Mouse (Mus musculus) hindbrain, postnatal 0 days (tissue): ENCODE results near the gene Shpk. TPM values are rescaled to one million over a fixed set of nuclear protein-coding genes. Genes with fewer than 3 reads are reported as not detected.

Experiments
- ATAC-seq: fragments of 200-750 bp; cut with Nextera tagmentation; 2 replicates; pipeline ENCODE4 v1.8.0; 2017; ENCODE audit warnings: mild to moderate bottlenecking, moderate TSS enrichment, moderate library complexity
- DNase-seq: peaks from one replicate; pipeline ENCODE4 v3.0.0-alpha.2; 2015; ENCODE audit warnings: low spot score
- H3K27ac ChIP-seq: fragments of 300-500 bp; sonication (generic); 2 replicates; pipeline ENCODE4 v1.5.1; 2014; ENCODE audit warnings: mild to moderate bottlenecking
- H3K27me3 ChIP-seq: fragments of 300-500 bp; sonication (generic); 2 replicates; pipeline ENCODE4 v1.6.1; 2014; ENCODE audit warnings: low read length, mixed read lengths; ENCODE audit not compliant: insufficient read depth
- H3K36me3 ChIP-seq: fragments of 300-500 bp; sonication (generic); 2 replicates; pipeline ENCODE4 v1.6.1; 2014; ENCODE audit warnings: low read length, mixed read lengths; ENCODE audit not compliant: insufficient read depth
- H3K4me1 ChIP-seq: fragments of 300-500 bp; sonication (generic); 2 replicates; pipeline ENCODE4 v1.6.1; 2014; ENCODE audit warnings: antibody characterized with exemption, low read length, mixed read lengths; ENCODE audit not compliant: insufficient read depth
- H3K4me2 ChIP-seq: fragments of 300-500 bp; sonication (generic); 2 replicates; pipeline ENCODE4 v1.6.1; 2014; ENCODE audit warnings: low read depth, mild to moderate bottlenecking, low read length, moderate library complexity, mixed read lengths
- H3K4me3 ChIP-seq: fragments of 300-500 bp; sonication (generic); 2 replicates; pipeline ENCODE4 v1.5.1; 2014; ENCODE audit warnings: low read length
- H3K9ac ChIP-seq: fragments of 300-500 bp; sonication (generic); replicated peaks from 2 replicates; pipeline ENCODE4 v1.6.1; 2014; ENCODE audit warnings: mild to moderate bottlenecking, low read length, moderate library complexity, mixed read lengths
- H3K9me3 ChIP-seq: fragments of 300-500 bp; sonication (generic); 2 replicates; pipeline ENCODE4 v1.6.1; 2016; ENCODE audit warnings: low read length, mixed read lengths
- CTCF ChIP-seq: IDR thresholded peaks from 2 replicates; pipeline ENCODE4 v1.5.1; 2016; ENCODE audit warnings: antibody characterized with exemption, control low read depth, low read depth
- WGBS: fragments of 180-500 bp; shearing (Covaris S2); extraction: QIAGEN DNeasy Blood & Tissue Kit; methylation state at CpG from one replicate; pipeline ENCODE4 v1.1.7; 2014; 5-methylcytosine and 5-hydroxymethylcytosine counted together
- polyA plus RNA-seq: library from polyadenylated mRNA; unstranded; fragments of >200 nt; fragmentation: Nextera tagmentation; extraction: Ambion mirVana; gene quantifications from 2 replicates; pipeline ENCODE4 v1.2.1, GENCODE M21; 2015
- total RNA-seq: library from RNA; depleted of rRNA; stranded (reverse); fragments of >200 nt; gene quantifications from 2 replicates; pipeline ENCODE4 v1.2.3, GENCODE M21; 2014; rRNA removed

Shpk gene
- total RNA-seq = 2.2 and 3.4 TPM in 2 replicates
- 2.2 and 2.8 TPM in 2 replicates for polyA plus RNA-seq

DNA sequence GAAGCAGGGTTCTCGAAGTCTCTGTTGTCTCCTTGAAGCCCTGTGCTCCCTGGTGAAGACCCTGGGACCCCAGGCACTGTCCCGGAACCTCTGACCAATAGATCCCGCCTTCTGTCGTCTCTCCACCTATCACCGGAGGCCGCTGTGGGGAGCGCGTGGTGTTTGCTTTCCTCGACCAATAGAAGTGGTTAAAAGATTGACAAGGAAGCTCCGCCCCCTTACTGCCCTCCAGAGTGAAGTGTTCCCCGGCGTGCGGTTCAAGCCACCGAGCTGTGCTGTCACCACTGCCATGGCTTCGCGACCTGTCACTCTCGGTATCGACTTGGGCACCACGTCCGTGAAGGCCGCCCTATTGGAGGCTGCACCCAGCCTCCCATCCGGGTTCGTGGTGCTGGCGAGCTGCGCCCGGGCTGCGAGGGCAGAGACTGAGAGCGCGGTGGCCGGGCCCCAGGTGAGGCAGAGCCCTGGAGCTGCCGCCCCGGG is at the start of gene Shpk:
Shpk (plus strand) TSS at position 231 of the 483 bp plus-strand sequence.
- under 1% methylated on average over 32 of the region's 32 CpGs for WGBS

DNA sequence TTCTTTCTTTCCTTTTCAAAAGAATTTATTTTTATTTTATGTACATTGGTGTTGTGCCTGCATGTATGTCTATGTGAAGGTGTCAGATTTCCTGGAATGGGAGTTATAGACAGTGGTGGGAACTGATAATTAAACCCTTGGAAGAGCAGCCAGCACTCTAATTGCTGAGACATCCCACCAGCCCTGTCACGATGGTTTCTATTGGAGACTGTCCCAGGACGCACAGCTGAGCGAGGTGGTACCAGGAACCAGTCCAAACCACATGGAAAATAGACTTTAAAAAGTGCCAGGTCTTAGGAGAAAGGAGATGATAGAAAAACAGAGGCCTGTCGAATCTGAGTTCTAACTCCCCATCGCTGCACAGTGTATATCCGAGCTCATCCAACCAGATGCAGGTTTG is 44.2 kb upstream of the Shpk start:
- 60% methylated on average over 6 of the region's 6 CpGs for WGBS
- Histone ChIP-seq H3K4me2 (no peak overlapping the region), H3K36me3 (no peaks in the 10 kb centered on the region), H3K27me3 (no peaks in the 10 kb centered on the region), H3K4me1 (no peaks in the 10 kb centered on the region), H3K4me3 (no peak overlapping the region), H3K9me3 (no peaks in the 10 kb centered on the region), H3K9ac (no peak overlapping the region), H3K27ac (no peak overlapping the region)
- no peak for TF ChIP-seq CTCF
- ATAC-seq (no peak), DNase-seq (no peak)

More for the DNA sequence above, at the start of gene Shpk:
- peaks cover 11% of the 10 kb centered on the region; the same call in 1 of the 2 replicates for H3K36me3 ChIP-seq
- H3K4me1 ChIP-seq = peaks cover 9% of the 10 kb centered on the region; the same call in 1 of the 2 replicates
- no peaks in the 10 kb centered on the region for H3K27me3 ChIP-seq
- peak within 1 kb of the TSS; percentile 96 for H3K4me2 ChIP-seq
- peak; percentile 99 for ATAC-seq
- peak within 1 kb of the TSS; percentile 74 for H3K27ac ChIP-seq
- TF ChIP-seq CTCF = 0 out of 2 replicates have a peak, but pooled peaks have one; percentile 4
- peak within 1 kb of the TSS; percentile 82 for H3K9ac ChIP-seq
- peak within 1 kb of the TSS; percentile 63 for H3K4me3 ChIP-seq
- no peaks in the 10 kb centered on the region for H3K9me3 ChIP-seq
- DNase-seq = peak; percentile 97

DNA sequence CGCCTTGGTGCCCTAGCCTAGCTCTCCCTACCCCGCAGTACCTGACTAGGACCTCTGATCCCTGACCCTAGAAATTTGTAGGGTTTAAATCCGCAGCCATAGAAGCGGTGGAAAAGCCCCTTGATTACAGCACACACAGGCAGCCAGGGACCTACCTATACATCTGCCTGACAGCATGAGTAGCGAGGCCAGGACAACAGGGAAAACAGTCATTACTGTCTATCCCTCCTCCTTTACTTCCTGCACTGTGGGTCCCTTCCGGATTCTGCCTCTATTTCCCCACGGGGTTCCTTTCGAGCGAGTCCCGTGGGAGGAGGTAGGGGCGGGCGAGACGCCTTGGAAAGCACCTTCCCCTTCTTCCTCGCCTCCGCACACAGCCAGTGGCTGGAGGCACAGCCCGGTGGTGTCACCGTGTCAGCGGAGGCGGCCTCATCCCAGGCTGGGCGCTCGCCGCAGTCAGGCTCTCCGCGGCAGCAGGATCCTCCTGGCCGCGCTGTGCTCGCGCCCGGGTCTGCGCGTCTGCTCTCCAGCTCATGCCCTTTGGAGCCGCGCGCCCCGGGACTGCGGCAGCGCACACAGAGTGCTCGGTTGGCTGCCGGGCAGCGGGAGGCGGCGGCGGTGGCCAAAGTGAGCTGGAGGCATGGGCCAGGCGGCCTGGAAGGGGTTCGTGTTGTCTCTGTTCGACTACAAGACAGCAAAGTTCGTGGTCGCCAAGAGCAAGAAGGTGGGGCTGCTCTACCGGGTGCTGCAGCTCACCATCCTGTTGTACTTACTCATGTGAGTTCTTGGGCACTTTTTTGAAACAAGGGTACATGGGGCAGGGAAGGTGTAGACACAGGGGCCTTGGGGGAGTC is 39.1 kb upstream of the Shpk start, which contains the start of gene P2rx5:
P2rx5 (plus strand) TSS at position 465 of the 854 bp plus-strand sequence.
- Histone ChIP-seq H3K27ac (no peak within 1 kb of the TSS), H3K36me3 (no peaks in the 10 kb centered on the region), H3K4me3 (peak within 1 kb of the TSS; percentile 47), H3K4me2 (peak within 1 kb of the TSS; percentile 88), H3K4me1 (0 out of 2 replicates have a peak, but pooled peaks cover 6% of the 10 kb centered on the region), H3K9ac (peak within 1 kb of the TSS; percentile 40), H3K9me3 (no peaks in the 10 kb centered on the region), H3K27me3 (no peaks in the 10 kb centered on the region)
- 2% methylated on average over 49 of the region's 49 CpGs for WGBS
- ATAC-seq (peak; percentile 62; the same call in 1 of the 2 replicates), DNase-seq (peak; percentile 51)
- no peak for TF ChIP-seq CTCF

DNA sequence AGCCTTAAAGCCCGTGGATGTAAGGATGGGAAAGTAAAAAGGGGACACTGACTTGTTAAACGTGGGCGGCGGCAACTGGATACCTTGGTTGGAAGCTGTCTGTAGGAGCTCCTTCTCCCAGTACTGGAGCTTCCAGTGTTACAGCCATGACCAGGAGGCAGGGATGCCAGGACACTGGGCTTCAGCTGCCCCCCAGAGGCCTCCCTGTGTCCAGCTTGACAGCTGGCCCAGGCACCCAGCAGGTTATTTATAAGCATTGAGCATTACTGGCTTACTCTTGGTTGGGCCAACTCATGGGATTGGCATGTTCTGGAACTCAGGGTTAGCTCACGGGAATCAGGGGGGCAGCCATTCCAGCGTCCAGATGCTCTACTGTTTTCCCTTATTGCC is 38.5 kb upstream of the Shpk start:
- Histone ChIP-seq H3K4me3 (peak overlapping the region; percentile 47), H3K36me3 (no peaks in the 10 kb centered on the region), H3K4me1 (0 out of 2 replicates have a peak, but pooled peaks cover 6% of the 10 kb centered on the region), H3K9me3 (no peaks in the 10 kb centered on the region), H3K9ac (no peak overlapping the region), H3K4me2 (peak overlapping the region; percentile 88), H3K27me3 (no peaks in the 10 kb centered on the region), H3K27ac (no peak overlapping the region)
- WGBS = 30% methylated on average over 6 of the region's 6 CpGs
- no peak for DNase-seq
- TF ChIP-seq CTCF = no peak
- ATAC-seq = 0 out of 2 replicates have a peak, but pooled peaks have one; percentile 12

DNA sequence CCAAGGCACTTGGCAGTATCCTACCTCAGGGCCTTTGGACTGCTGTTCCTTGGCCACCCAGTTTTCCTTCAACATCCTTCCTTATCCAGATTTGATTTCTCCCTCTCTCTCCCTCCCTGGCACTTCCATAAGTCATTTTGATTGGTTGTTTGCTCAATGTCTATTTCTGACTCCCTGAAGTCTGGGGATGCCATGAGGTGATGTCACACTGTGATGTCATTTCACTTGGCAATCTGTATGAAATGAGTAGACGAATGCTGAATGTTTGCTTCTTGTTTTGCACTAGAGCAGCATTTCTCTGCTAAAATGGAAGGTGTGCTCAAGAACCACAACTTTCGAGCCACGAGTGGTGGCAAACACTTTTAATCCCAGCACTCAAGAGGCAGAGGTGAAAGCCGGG is 37.6 kb upstream of the Shpk start:
- H3K9me3 ChIP-seq = no peaks in the 10 kb centered on the region
- no peak overlapping the region for H3K4me2 ChIP-seq
- H3K36me3 ChIP-seq = no peaks in the 10 kb centered on the region
- 0 out of 2 replicates have a peak, but pooled peaks cover 6% of the 10 kb centered on the region for H3K4me1 ChIP-seq
- no peak overlapping the region for H3K27ac ChIP-seq
- ATAC-seq (no peak), DNase-seq (no peak)
- 94% methylated on average over 4 of the region's 4 CpGs for WGBS
- H3K9ac ChIP-seq = no peak overlapping the region
- no peak for TF ChIP-seq CTCF
- H3K27me3 ChIP-seq = no peaks in the 10 kb centered on the region
- H3K4me3 ChIP-seq = no peak overlapping the region

DNA sequence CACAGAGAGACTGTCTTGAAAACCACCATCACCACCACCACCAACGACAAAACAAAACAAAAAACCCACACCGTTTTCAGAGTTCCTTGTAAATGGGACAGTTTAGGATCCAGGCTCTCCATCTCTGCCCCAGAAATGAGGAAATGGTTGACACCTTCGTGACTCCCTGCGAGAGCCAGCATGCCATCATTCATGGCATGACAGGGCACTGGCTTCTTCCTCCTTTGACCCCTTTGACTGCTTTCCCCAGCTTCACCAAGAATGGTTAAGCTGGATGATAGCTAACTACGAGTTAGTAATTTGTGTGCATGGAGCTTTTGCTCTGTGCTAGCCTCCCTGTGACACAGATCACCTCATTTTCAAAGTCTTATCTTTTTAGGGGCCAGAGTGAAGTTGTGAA is 37.0 kb upstream of the Shpk start:
- WGBS = 73% methylated on average over 5 of the region's 5 CpGs
- no peak for DNase-seq
- no peak for TF ChIP-seq CTCF

DNA sequence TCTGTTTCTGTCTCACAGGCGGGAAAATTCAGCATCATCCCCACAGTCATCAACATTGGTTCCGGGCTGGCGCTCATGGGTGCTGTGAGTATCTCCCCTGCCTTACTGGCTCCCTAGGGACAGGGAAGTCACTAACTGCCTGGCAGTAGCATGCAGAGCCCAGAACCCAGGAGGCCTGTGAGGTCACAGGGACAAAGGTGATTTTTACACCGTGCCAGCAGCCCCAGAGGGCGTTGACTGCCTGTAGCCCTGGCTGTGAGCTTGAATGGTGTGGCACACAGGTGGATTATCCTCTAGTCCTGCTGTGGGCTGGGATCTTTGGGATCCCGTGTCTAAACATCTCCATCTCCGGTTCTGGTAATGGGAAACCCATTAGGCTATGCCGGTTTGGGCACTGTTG is 31.2 kb upstream of the Shpk start:
- Histone ChIP-seq H3K9me3 (no peaks in the 10 kb centered on the region), H3K9ac (no peak overlapping the region), H3K27me3 (no peaks in the 10 kb centered on the region), H3K36me3 (no peaks in the 10 kb centered on the region), H3K4me1 (no peaks in the 10 kb centered on the region), H3K4me2 (no peak overlapping the region), H3K4me3 (no peak overlapping the region), H3K27ac (no peak overlapping the region)
- TF ChIP-seq CTCF = no peak
- DNase-seq (no peak), ATAC-seq (no peak)
- 85% methylated on average over 8 of the region's 8 CpGs for WGBS

More for the DNA sequence above, 37.0 kb upstream of the Shpk start:
- Histone ChIP-seq H3K4me3 (no peak overlapping the region), H3K27me3 (no peaks in the 10 kb centered on the region), H3K9me3 (no peaks in the 10 kb centered on the region), H3K4me1 (0 out of 2 replicates have a peak, but pooled peaks cover 6% of the 10 kb centered on the region), H3K36me3 (no peaks in the 10 kb centered on the region), H3K27ac (no peak overlapping the region), H3K4me2 (no peak overlapping the region), H3K9ac (no peak overlapping the region)
- ATAC-seq = no peak
